10 mouse cellular contexts compared by ENCODE assay signal in the genomic region with DNA sequence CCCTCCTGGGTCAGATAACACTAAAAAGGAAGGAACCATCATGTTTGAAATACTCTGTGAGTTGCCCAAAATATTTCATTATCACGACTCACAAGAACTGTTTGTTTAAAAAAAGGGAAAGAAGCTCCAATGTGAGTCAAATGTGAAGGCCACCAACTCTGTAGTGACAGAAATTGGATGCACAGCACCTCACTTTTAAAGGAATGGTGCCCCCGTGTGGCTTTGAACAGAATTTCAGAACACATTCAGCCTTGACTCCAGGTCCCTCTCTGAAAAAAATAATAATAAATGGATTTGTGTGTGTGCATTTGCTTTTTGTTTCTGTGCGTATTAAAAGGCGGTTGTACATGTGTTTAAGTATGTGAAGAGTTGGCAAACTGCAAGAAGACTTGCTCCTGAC.
A peak's percentile ranks its signal among the peaks of the same experiment; 100 is the strongest.
DNase-seq lines count a peak whose midpoint lies in the region; ATAC-seq and TF ChIP-seq lines count a peak whose summit lies in the region.
"Had no signal": no experiment of that assay in that cellular context is flagged by ENCODE, and none has a peak within 500 bp of the region (broad histone marks: within the 10 kb centered on the region; RNA-seq: fewer than 3 reads in every experiment).

No protein-coding gene starts in this region.

- H3K27ac ChIP-seq in forebrain, embryonic 10.5 days, result no peak overlapping the region
- no peak overlapping the region for H3K27ac ChIP-seq in forebrain, embryonic 12.5 days
- no peak overlapping the region for H3K27ac ChIP-seq in kidney, postnatal 0 days
- H3K27ac ChIP-seq in liver, embryonic 13.5 days, result peak overlapping the region; percentile 47; the same call in 1 of the 2 replicates
- H3K27ac ChIP-seq: heart, embryonic 15.5 days; stomach, embryonic 15.5 days had no signal

- TF ChIP-seq CTCF in kidney, postnatal 0 days (IDR thresholded peaks at IDR 0.05; ENCODE audit: low read depth), result peak; percentile 85

- no peak overlapping the region for H3K4me3 ChIP-seq in forebrain, embryonic 10.5 days
- H3K4me3 ChIP-seq in forebrain, embryonic 12.5 days (replicated peaks), result no peak overlapping the region
- no peak overlapping the region for H3K4me3 ChIP-seq in kidney, postnatal 0 days (replicated peaks; ENCODE audit: low read depth, low read length)
- H3K4me3 ChIP-seq in liver, embryonic 13.5 days (replicated peaks), result no peak overlapping the region
- H3K4me3 ChIP-seq: heart, embryonic 15.5 days; stomach, embryonic 15.5 days had no signal

- 24% methylated on average over 4 of the region's 4 CpGs for WGBS in forebrain, embryonic 10.5 days
- 23% methylated on average over 4 of the region's 4 CpGs for WGBS in forebrain, embryonic 12.5 days
- 22% methylated on average over 4 of the region's 4 CpGs for WGBS in kidney, postnatal 0 days
- 10% methylated on average over 4 of the region's 4 CpGs for WGBS in liver, embryonic 13.5 days (ENCODE audit: insufficient replicate concordance)

- no peak overlapping the region for H3K4me2 ChIP-seq in forebrain, embryonic 12.5 days
- H3K4me2 ChIP-seq in kidney, postnatal 0 days (ENCODE audit: low read length), result no peak overlapping the region
- H3K4me2 ChIP-seq in liver, embryonic 13.5 days, result no peak overlapping the region
- H3K4me2 ChIP-seq: heart, embryonic 15.5 days; stomach, embryonic 15.5 days had no signal

- H3K27me3 ChIP-seq in forebrain, embryonic 10.5 days (ENCODE audit: poor library complexity, severe bottlenecking), result no peaks in the 10 kb centered on the region
- no peaks in the 10 kb centered on the region for H3K27me3 ChIP-seq in forebrain, embryonic 12.5 days
- H3K27me3 ChIP-seq in kidney, postnatal 0 days (ENCODE audit: insufficient read depth, low read length), result no peaks in the 10 kb centered on the region
- H3K27me3 ChIP-seq in liver, embryonic 13.5 days, result no peaks in the 10 kb centered on the region
- H3K27me3 ChIP-seq: heart, embryonic 15.5 days; stomach, embryonic 15.5 days had no signal

- peaks cover 7% of the 10 kb centered on the region for H3K4me1 ChIP-seq in forebrain, embryonic 10.5 days
- peaks cover 7% of the 10 kb centered on the region; the same call in 1 of the 2 replicates for H3K4me1 ChIP-seq in forebrain, embryonic 12.5 days
- H3K4me1 ChIP-seq in kidney, postnatal 0 days (replicated peaks; ENCODE audit: insufficient read depth, low read length), result no peaks in the 10 kb centered on the region
- peaks cover 18% of the 10 kb centered on the region; the same call in 1 of the 2 replicates for H3K4me1 ChIP-seq in liver, embryonic 13.5 days (replicated peaks)
- H3K4me1 ChIP-seq: stomach, embryonic 15.5 days had no signal

- DNase-seq in forebrain, embryonic 10.5 days (ENCODE audit: extremely low spot score, low spot score), result peak; percentile 34
- DNase-seq in ES-CJ7 (ENCODE audit: low read depth, low spot score), result peak; percentile 45
- DNase-seq in cerebellum, adult 18-20 months, result peak; percentile 80 to 84
- DNase-seq in kidney, postnatal 0 days (ENCODE audit: low spot score), result peak; percentile 81
- DNase-seq in liver, embryonic 13.5 days, result no peak
- peak; percentile 37 for DNase-seq in retina, adult 2 months (ENCODE audit: low read depth, low spot score)

- H3K36me3 ChIP-seq in forebrain, embryonic 10.5 days (replicated peaks), result no peaks in the 10 kb centered on the region
- no peaks in the 10 kb centered on the region for H3K36me3 ChIP-seq in forebrain, embryonic 12.5 days (replicated peaks)
- no peaks in the 10 kb centered on the region for H3K36me3 ChIP-seq in kidney, postnatal 0 days (ENCODE audit: insufficient read depth, low read length)
- H3K36me3 ChIP-seq in liver, embryonic 13.5 days, result no peaks in the 10 kb centered on the region
- H3K36me3 ChIP-seq: heart, embryonic 15.5 days; stomach, embryonic 15.5 days had no signal

- no peaks in the 10 kb centered on the region for H3K9me3 ChIP-seq in forebrain, embryonic 10.5 days
- no peaks in the 10 kb centered on the region for H3K9me3 ChIP-seq in forebrain, embryonic 12.5 days
- no peaks in the 10 kb centered on the region for H3K9me3 ChIP-seq in kidney, postnatal 0 days (replicated peaks; ENCODE audit: low read length)
- H3K9me3 ChIP-seq in liver, embryonic 13.5 days (replicated peaks), result no peaks in the 10 kb centered on the region
- H3K9me3 ChIP-seq: heart, embryonic 15.5 days; stomach, embryonic 15.5 days had no signal

- no peak overlapping the region for H3K9ac ChIP-seq in forebrain, embryonic 12.5 days
- H3K9ac ChIP-seq in kidney, postnatal 0 days (ENCODE audit: low read depth, low read length), result no peak overlapping the region
- H3K9ac ChIP-seq in liver, embryonic 13.5 days, result no peak overlapping the region
- H3K9ac ChIP-seq: heart, embryonic 15.5 days; stomach, embryonic 15.5 days had no signal

- ATAC-seq in forebrain, embryonic 12.5 days (ENCODE audit: low FRiP score), result no peak
- peak; percentile 74 for ATAC-seq in frontal cortex, adult (ENCODE audit: low TSS enrichment)
- ATAC-seq in kidney, postnatal 0 days (replicated peaks; ENCODE audit: low FRiP score, low read depth), result no peak
- ATAC-seq in liver, embryonic 13.5 days (ENCODE audit: low read depth), result no peak
